Mouse (Mus musculus): ENCODE measurements around the gene Heca.
A peak's percentile ranks its signal among the peaks of the same experiment; 100 is the strongest.
"Not testable (repeated sequence)": the region's sequence is repeated elsewhere in the genome, so short reads cannot be mapped to it uniquely, and the experiment has no call there.

The Heca gene

GRCm38 (mm10) chr10:17880038-17880437, 67.8 kb downstream of the Heca start:
- DNase-seq, result no peak

DNA sequence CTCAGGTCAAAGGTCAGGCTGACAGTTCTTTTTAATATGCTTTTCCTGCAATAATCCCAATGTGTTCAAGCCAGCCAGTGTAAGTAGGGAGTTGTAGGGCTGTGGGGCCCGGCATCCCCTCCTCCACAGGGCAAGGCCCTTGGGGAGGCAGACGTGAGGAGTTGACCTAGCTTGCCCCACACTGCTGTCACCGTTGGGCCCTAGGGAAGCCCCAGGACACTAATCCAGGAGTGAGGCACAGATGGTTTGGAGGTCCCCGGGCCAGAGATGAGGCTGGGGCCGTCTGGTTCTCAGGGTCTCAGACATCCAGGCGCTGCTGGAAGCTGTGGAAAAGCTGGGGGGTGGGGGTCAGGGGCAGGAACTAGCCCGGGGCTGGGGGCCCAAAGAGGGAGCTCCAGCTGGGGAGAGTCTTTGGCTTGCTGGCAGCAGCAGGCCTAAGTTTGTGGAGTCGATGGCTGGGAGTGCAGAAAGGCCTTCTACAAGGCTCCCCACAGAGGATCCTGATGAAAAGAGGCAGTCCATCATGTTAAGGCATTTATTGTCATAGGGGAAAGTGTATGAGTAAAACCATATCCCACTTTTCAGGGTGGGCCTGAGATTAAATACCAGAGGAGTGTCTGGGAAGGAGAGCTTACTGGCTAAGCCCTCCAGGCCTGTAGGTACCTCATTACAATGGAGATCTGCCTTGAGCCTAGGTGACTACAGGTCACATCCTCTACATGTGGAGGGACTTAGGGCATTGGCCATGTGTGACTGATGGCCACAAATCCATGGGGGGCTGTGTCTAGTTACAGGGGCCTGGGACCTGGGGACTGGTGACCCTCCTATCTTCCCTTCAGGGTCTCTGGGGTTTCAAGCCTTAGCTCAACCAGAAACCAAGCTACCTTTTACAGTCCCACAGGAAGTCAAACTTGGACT, 69.6 kb downstream of the Heca start:
- no peak for DNase-seq

DNA sequence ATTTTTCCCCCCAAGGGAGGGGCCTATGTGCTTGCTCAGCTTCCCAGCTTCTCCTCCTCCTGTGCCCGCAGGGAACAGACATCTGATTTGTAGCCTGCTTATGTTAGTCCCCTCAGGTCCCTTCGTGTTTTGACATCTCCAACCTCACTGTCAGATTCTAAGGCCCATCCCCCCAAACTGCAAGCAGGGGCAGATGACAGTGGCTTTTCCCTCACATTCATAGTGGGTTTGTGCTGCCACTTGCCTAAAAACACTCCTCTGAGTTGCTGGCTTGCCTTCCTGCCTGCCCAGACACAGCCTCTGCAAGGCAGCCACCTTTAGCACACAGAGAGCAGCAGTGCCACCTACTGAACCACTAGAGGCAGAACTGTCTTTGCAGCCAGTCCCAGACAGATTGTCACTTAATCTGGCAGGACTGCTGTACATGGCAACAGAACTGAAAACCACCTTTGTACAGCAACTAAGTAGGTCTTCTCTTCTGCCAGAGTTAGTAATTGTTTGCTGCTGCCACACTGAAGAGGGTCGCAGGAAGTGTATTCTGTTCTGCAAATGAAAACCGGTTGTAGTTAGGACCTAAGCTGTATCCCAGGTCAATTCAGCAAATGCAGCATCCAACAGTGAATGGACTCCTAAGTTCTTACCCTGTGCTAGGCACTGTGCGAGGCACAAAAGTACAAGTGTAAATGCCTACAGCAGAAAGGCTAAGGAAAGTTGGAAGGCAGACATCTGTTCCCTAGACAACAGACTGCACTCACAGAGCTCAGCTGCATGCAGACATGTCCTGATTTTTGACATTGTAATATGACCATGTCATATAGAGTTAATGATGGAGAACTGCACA, 77.8 kb downstream of the Heca start:
- DNase-seq, result peak; percentile 57 to 66

DNA sequence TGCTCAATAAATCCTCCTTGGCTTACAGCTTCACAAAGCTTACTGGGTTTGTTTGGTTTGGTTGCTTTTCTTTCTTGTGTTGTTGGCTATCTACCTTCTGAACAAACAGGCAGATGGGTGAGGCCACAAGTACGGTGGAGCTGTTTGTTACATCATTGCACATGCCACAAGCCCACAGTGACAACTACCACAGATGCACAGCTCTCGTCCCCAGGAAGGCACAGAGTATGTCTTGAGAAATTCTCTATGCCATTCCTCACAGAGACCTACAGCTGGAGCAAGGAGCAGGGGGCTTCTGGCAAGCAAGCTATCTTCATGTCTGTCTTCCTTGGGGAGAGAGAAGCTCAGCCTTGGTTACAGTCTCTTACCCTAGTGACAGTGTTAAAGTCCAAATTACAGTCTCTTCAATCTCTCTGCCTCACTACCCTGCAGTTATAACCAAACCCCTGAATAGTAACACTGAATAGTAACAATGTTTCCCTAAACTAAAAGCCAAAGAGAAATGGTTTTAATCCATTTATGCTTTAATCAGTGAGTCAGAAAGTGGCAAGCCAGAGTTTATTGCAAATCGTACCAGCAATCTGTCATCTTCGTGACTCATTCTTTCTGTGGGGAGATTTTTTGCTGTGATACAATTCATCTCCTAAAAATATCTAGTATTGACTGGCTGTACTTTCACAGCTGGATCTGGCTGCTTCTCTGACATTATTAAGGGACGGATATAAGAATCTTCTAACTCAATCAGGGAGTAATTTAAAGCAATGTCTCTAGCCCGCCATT, 87.0 kb downstream of the Heca start:
- DNase-seq, result no peak

DNA sequence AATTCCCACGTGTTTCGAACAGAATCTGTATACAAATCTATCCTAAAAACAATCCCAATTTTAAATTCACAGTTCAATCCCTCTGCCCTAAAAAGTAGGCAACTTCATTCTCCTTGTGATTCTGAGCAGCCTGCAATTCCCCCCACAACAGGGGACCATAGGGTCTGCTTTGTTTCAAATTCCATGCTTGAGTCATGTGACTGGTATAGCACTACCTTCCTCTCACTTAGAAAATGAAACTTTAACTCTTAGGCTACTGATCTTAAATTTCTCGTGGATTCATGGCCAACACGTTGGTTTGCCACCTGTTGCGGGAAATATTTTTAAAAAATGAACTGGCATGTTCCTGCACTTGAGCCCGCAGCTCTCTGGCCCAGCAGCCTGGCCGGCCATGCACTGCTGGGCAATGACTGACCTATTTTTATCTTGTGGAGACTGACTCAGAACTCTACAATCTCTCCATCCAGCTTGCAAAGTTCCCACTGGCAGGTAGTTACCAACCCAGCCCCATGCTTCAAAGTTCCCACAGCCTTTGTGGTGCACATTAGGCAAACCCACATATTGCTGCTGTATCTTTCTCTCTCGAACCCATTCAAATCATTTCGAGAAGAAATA, 90.1 kb downstream of the Heca start:
- DNase-seq, result no peak

GRCm38 (mm10) chr10:17844781-17845537, 102.9 kb downstream of the Heca start:
- no peak for DNase-seq

DNA sequence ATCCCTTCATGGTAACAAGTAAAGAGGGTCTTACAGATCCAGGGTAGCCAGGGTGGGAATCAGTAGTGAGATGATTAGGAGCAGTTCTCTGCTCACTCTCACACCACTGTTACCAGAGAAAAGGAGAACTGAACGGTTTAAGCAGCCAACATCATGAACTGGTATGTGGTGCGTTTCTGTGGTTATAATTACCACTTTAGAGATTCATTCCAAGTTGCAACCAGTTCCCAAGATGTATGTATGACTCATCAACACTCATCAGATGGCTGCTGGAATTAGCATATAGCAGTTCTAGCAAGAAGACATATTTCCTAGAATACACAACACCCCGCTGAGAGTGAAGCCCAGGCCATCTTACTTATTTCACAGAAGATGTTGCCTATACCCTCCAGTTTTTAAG, 105.8 kb downstream of the Heca start:
- no peak for DNase-seq

- no peak for DNase-seq
These were observed 111.6 kb downstream of the Heca start for GRCm38 (mm10) chr10:17836275-17836674.

DNA sequence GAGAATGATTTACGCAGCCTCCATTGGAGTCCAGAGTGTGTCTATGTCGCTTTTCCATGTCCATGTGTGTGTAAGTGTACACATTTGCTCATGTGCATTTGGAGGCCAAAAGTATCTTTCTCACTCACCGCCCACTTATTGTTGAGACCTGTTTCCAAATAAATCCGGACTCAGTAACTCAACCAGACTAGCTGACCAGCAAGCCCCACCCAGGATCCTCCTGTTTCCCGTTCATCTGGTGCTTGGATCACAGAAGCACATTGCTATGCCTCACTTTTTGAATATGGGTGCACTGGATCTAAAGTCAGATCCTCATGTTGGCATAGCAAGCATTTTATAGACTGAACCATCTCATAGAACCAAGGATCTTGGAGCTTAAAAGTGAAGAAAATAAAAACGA, 112.8 kb downstream of the Heca start:
- no peak for DNase-seq

GRCm38 (mm10) chr10:17831041-17831440, 116.8 kb downstream of the Heca start:
- no peak for DNase-seq

GRCm38 (mm10) chr10:17829205-17829604, 118.7 kb downstream of the Heca start:
- no peak for DNase-seq

GRCm38 (mm10) chr10:17827391-17827790, 120.5 kb downstream of the Heca start:
- DNase-seq, result no peak

GRCm38 (mm10) chr10:17820422-17820821, 127.4 kb downstream of the Heca start:
- DNase-seq, result not testable (repeated sequence)
